Mouse (Mus musculus): ENCODE data around the gene Gm9918.
"Not testable (repeated sequence)": the region's sequence is repeated elsewhere in the genome, so short reads cannot be mapped to it uniquely, and the experiment has no call there.

The Gm9918 gene

GRCm38 (mm10) chr15:102270274-102270960 is at the start of gene Gm9918:
Gene Gm9918, plus strand, starts transcription at chr15:102270563.
- no peak for DNase-seq

DNA sequence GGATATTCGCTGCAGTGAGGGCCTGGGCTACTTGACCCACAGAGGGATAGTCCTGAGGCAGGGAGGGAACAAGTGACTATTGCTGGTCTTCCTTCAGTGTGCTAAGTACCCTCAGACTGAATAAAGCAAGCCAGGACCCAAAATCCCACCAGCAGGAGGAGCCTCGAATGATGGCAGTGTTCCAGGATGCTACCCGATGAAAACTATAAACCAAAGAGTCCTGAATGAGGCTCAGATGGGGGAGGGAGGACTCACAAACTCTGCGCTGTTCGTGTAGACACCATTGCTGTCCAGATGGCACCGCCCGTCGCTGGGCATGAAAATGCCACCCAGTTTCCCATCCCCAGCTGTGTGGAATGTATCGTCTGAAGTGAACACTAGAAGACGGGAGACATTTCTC is 48.0 kb upstream of the Gm9918 start:
- DNase-seq: no peak

DNA sequence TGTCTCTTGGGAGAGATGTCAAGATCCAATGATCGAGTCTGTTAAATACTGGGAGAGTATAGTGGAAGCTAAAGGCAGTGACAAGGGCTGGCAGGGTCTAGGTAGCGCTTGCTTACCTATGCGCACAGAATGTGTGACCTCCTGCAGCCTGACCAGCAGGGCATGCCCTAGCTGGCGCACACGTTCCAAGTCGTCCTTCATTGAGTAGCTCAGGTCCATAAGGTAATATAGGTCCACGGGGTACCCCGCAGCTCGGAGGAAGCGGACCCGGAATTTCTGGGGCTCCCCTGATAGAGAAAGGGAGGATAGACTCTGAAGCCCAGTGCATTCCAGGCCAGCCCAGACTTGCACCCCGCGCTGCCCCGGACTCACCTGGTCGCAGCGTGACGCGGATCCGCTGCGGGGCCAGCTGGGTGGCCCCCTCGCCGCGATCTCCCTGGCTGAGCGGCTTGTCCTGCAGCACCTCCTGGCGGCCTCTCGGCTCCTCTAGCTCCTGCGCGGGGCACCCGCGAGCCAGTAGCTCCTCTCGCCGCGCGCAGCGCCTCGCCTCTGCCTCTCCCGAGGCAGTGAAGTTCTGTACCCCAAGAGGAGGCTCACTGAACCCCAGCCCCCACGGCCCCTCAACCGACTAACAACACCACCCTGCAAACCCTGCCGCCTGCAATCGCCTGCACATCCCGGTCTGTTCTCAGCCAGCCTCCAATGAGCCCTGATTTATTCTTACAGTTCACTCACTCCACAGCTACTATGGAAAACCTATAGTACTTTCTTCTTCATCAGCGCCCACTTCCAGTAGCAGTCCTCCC is 46.0 kb upstream of the Gm9918 start:
- DNase-seq: peak; percentile 83

- no peak for DNase-seq
Measured at GRCm38 (mm10) chr15:102224992-102225617, 45.3 kb upstream of the Gm9918 start.

GRCm38 (mm10) chr15:102225619-102226018 is 44.7 kb upstream of the Gm9918 start:
- not testable (repeated sequence) for DNase-seq

DNA sequence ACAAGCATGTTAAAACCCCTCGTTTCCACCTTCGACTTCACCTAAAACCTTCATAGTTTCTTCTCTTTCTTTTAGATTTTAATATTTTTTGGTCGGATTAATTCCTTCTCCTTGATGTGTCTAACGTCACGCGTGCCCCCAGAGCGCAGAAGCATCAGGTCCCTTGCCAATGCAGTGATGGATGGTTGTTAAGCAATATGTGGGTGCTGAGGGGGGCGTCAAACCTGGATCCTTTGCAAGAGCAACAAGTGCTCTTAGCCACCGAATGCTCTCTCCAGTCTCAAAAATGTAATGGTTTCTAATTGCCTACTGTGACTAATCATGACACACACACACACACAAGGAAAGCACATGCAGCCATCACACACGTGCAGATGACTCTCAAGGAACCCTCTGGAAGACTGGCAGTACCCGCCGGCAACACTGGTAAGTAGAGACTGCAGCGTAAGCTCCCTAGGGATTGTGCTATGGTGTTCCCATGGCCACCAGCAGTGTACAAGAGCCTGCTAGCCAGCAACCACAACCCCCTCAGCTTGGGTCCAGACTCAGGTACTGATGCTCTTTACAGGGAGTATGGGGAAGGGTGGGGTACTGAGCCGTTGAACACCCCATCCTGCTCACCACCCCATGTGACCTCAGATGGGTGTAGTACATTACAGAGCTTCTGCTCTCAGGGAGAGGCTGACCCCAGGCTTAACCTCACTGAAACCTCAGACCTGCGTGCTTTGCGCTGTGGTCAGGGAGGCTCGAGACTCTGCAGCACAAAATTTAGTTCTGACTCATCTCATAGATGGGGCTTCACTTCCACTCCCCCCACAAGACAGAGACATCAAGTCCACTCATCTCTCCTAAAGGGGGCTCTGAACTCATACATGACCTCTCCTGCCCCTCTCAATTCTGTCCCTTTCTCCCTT is 39.7 kb upstream of the Gm9918 start:
- DNase-seq: no peak

GRCm38 (mm10) chr15:102231748-102232147 is 38.6 kb upstream of the Gm9918 start, which contains the start of gene Itgb7:
Gene Itgb7, minus strand, starts transcription at chr15:102231944.
- DNase-seq: no peak

- no peak for DNase-seq
Measured at GRCm38 (mm10) chr15:102232764-102233163, 37.6 kb upstream of the Gm9918 start.

DNA sequence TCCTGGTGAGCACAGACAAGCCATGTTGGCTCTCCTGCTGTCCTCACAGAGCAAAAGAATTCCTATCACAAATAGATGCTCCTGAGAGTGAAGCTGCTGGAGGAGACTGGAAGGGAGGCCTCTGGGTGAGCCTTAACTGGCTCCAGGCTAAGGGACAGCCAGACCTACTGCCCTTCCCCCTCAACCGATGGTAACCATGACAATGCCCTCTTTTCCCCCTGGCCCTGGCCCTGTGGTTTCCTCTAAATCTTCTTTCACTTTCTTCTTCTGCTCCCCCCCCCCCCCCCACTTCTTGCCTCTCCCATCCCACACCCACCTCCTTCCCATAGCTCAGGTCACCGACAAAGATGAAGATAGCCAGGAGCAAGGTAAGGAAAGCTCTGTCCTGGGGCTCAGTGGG is 36.5 kb upstream of the Gm9918 start:
- DNase-seq: no peak

- DNase-seq: no peak
Measured at GRCm38 (mm10) chr15:102235371-102236027, 34.9 kb upstream of the Gm9918 start.

- DNase-seq: no peak
Measured at GRCm38 (mm10) chr15:102238543-102239259, 31.7 kb upstream of the Gm9918 start.

DNA sequence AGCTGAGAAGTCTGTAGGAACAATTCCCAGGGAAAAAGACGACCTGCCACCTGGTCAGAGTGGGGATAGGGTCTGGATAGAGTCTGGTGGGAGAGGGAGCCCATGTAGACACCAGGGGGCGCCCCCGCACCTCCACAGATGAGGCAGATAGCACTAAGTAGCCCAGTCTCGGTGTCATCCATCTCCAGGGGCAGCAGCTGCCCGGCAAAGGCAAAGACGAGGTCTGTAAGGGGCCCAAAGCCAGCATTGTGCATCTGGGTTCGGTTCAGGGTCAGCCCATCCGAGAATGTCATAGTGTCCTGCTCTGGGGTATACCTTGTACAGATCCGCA is 31.1 kb upstream of the Gm9918 start:
- peak; percentile 70 for DNase-seq

GRCm38 (mm10) chr15:102239851-102240250 is 30.5 kb upstream of the Gm9918 start:
- no peak for DNase-seq

GRCm38 (mm10) chr15:102240607-102241006 is 29.8 kb upstream of the Gm9918 start:
- no peak for DNase-seq

DNA sequence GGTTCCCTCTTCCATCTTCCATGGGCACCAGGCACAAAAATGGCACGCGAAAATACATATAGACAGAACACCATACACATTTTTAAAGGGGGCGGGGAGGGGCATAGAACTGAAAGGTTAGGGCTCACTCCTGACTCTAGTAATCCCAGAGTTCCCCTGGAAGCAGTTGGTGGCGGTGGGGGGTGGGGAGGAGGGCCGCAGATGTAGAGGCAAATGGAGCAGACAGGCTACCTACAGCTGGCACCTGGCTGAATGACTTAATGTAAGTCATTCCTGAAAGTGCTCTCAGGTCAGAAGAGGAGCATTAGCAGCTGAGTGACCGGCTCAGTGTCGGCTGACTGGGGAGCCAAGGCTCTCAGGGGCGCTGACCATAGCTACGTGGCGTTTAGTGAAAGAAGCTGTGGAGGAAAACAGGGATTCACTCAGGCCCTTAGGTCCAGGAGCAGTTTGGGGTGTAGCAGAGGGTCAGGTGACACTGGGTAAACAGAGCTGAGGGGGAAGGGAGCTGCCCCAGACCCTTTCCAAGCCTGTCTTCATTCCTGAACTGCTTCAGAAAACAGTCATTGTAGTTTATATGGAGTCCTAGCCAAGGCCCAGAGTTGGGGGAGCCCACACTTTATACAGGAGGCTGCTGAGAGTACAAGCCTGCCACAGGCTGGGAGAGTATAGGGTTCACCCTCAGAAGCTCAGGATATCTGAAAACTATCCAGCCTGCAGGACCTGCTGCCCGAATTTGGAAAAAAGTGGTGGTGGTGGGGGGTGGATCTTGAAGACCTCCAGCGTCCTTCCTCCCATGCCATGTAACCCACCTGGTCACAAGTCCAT is 27.7 kb upstream of the Gm9918 start:
- DNase-seq: no peak

- DNase-seq: no peak
Measured at GRCm38 (mm10) chr15:102243229-102244190, 26.9 kb upstream of the Gm9918 start.

DNA sequence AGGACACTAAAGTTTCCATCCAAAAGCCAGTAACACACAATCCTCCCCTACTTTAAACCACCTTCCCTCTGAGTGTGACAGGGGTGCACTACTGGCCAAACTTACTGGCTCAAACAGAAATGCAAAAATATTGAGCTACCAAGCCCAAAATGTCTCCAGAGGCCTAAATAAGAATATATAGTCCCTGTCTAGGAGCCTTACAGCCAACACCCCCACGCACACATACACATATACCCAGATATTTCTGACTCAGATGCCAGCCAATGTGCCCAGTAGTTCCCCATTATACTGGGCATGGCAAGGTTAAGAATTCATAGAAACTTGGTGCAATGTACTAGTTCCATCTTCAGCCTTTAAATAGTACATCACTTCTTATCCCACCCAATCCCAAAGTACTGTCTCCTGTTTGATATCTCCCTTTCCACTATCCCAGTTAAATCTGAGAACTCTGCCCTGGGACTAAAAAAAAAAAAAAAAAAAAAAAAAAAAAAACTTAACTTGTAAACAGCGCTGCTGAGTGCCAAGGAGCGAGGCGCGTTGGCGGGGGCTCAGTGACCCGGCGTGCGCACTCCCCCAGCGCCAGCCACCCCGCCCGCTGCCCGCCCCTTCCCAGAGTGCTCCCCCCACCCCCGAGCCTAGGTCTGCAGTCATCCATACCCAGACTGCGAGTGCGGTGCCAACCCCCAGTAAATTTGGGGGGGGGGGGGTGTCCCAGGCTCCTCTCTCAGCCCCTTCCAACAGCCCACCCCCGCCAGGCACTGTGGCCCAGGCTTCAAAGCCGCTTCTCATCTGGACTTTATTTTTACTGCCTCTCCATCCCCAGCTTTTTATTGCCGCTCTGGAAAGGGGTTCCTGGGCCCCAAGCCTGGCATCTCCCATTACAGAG is 25.8 kb upstream of the Gm9918 start:
- no peak for DNase-seq

GRCm38 (mm10) chr15:102245461-102245881 is 24.9 kb upstream of the Gm9918 start:
- DNase-seq: peak; percentile 59
